Mouse (Mus musculus) neural tube, embryonic 13.5 days (tissue): ENCODE measurements around the gene Sdha. TPM values are rescaled to one million over a fixed set of nuclear protein-coding genes. Genes with fewer than 3 reads are reported as not detected.

ENCODE experiments used
- ATAC-seq: fragments of 200-750 bp; cut with Nextera tagmentation; 2 replicates; pipeline ENCODE4 v1.8.0; 2017; ENCODE audit warnings: low read depth, mild to moderate bottlenecking, moderate TSS enrichment, moderate library complexity
- H3K27ac ChIP-seq: fragments of 300-500 bp; sonication (generic); replicated peaks from 2 replicates; pipeline ENCODE4 v1.5.1; 2015; ENCODE audit warnings: moderate library complexity, mild to moderate bottlenecking, inconsistent platforms
- H3K27me3 ChIP-seq: fragments of 300-500 bp; sonication (generic); 2 replicates; pipeline ENCODE4 v1.6.1; 2015; ENCODE audit warnings: mild to moderate bottlenecking, inconsistent platforms
- H3K36me3 ChIP-seq: fragments of 300-500 bp; sonication (generic); 2 replicates; pipeline ENCODE4 v1.6.1; 2015; ENCODE audit warnings: mild to moderate bottlenecking, inconsistent platforms
- H3K4me1 ChIP-seq: fragments of 300-500 bp; sonication (generic); replicated peaks from 2 replicates; pipeline ENCODE4 v1.6.1; 2015; ENCODE audit warnings: inconsistent platforms
- H3K4me2 ChIP-seq: fragments of 300-500 bp; sonication (generic); 2 replicates; pipeline ENCODE4 v1.6.1; 2015; ENCODE audit warnings: inconsistent platforms, mild to moderate bottlenecking, moderate library complexity
- H3K4me3 ChIP-seq: fragments of 300-500 bp; sonication (generic); 2 replicates; pipeline ENCODE4 v1.5.1; 2015; ENCODE audit warnings: mild to moderate bottlenecking, inconsistent platforms
- H3K9ac ChIP-seq: fragments of 300-500 bp; sonication (generic); 2 replicates; pipeline ENCODE4 v1.6.1; 2015; ENCODE audit warnings: moderate library complexity, mild to moderate bottlenecking, inconsistent platforms
- H3K9me3 ChIP-seq: fragments of 300-500 bp; sonication (generic); 2 replicates; pipeline ENCODE4 v1.6.1; 2016; ENCODE audit warnings: inconsistent platforms
- WGBS: fragments of 180-500 bp; shearing (Covaris S2); methylation state at CpG from one replicate; pipeline ENCODE4 v1.1.7; 2015; 5-methylcytosine and 5-hydroxymethylcytosine counted together
- polyA plus RNA-seq: library from polyadenylated mRNA; unstranded; fragments of >200 nt; fragmentation: Nextera tagmentation; extraction: Ambion mirVana; gene quantifications from 2 replicates; pipeline ENCODE4 v1.2.1, GENCODE M21; 2015

The Sdha gene
- polyA plus RNA-seq, 1 experiment from 2014 or later: 199 TPM

DNA sequence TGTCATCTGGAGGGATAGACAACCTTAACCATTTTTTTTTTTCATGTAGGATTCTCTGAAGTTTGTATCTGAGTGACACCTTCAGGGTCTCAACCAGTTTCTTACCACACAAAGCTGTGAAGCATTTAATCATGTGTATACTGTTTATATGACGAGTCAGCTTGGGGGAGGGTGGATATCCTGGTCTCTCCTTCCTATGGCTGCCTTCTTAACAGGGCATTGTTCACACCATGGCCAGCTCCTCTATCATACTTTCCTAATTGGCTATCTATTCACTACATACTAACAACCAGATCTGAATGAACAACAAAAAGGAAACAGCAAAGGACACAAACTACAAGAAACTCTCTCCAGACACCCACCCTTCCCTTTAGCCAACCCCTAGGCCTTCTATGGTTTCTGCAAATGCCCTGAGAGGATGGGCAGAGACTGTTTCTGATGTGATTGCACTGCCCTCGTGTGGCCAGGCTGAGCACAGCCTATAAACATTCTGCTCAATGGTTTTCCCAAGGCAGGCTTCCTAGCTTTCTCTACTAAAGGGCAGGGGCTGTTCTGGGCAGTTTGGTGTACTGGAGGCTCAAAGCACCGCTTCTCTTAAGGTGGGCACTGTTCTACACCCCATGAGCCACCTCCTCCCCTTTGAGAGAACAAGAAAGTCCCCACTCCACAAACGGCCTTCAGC is 49.0 kb downstream of the Sdha start:
- Histone ChIP-seq H3K4me2 (no peak overlapping the region), H3K9ac (no peak overlapping the region), H3K36me3 (peaks cover 43% of the 10 kb centered on the region), H3K4me1 (no peaks in the 10 kb centered on the region), H3K4me3 (no peak overlapping the region), H3K27me3 (no peaks in the 10 kb centered on the region), H3K27ac (no peak overlapping the region), H3K9me3 (no peaks in the 10 kb centered on the region)
- 35% methylated on average over 4 of the region's 4 CpGs for WGBS
- ATAC-seq: peak; percentile 92

DNA sequence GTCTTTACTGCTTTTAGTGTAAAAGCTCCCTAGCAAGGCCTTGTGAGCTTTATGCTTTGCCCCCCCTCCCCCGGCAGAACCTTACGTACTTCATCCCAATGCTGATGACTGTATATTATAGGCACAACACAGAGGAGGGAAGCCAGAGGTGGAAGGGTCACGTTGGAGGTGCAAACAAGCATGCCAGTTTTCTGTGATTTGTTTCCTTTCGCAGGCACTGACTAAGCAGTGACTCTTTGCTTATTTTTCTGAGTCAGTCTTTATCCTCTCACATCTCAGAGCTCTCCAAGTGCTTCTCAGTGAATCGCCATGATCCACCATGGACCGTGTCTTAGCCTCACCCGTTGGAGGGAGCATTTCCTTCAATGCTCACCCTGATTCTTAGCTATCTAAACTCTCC is 53.7 kb downstream of the Sdha start:
- Histone ChIP-seq H3K4me1 (peaks cover 5% of the 10 kb centered on the region), H3K9me3 (no peaks in the 10 kb centered on the region), H3K36me3 (no peaks in the 10 kb centered on the region), H3K9ac (no peak overlapping the region), H3K27ac (no peak overlapping the region), H3K4me3 (no peak overlapping the region), H3K4me2 (no peak overlapping the region), H3K27me3 (peaks cover 19% of the 10 kb centered on the region)
- WGBS: 82% methylated on average over 7 of the region's 7 CpGs
- ATAC-seq: no peak

DNA sequence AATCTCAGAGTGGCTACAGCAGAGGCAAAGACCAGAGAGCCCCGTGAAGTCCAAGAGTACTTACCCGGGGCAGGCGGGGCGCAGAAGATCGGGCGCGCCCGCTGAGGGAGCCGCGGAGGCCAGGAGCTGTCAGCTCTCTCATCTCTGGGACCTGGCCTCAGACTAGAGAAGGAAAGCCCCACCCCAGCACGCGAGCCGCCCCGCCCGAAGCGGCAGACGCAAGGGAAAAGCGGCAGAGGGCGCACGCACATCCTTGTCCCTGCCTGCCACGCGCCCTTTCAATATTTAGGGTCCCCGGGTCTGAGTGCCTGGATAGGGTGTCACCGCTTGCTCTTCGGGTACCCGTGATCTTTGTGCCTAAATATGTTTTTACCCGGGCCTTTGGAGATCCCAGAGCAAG is 57.9 kb downstream of the Sdha start, which contains the start of gene Ahrr:
Gene Ahrr, minus strand, starts transcription at position 165 of the 400 bp plus-strand sequence.
- Histone ChIP-seq H3K9ac (peak within 1 kb of the TSS; percentile 41; the same call in 1 of the 2 replicates), H3K27me3 (peaks cover 26% of the 10 kb centered on the region), H3K4me1 (peaks cover 5% of the 10 kb centered on the region), H3K4me3 (peak within 1 kb of the TSS; percentile 25), H3K9me3 (no peaks in the 10 kb centered on the region), H3K27ac (no peak within 1 kb of the TSS), H3K4me2 (peak within 1 kb of the TSS; percentile 56), H3K36me3 (no peaks in the 10 kb centered on the region)
- under 1% methylated on average over 27 of the region's 27 CpGs for WGBS
- ATAC-seq: no peak

DNA sequence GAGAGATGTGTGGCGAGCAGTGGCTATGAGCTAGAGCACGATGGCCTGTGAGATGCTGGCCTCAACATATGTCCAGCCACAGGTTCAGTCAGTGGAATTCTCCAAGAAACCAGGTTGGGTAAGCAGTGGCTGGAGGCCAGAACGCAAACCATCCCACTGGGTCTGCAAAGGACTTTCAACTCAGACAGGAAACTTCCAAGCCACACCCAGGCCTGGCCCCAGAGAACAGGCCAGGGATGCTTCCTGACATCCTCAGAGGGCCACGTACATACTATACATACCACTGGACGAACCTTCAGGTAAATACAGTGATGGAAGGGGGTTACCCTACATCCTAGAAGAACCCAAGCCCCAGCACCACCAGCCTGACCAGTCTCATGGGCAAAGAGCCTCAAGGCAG is 60.4 kb downstream of the Sdha start:
- no peak overlapping the region for H3K4me3 ChIP-seq
- no peak for ATAC-seq
- peaks cover 5% of the 10 kb centered on the region for H3K4me1 ChIP-seq
- no peaks in the 10 kb centered on the region for H3K9me3 ChIP-seq
- 82% methylated on average over 5 of the region's 5 CpGs for WGBS
- H3K36me3 ChIP-seq: no peaks in the 10 kb centered on the region
- no peak overlapping the region for H3K9ac ChIP-seq
- H3K4me2 ChIP-seq: no peak overlapping the region
- no peak overlapping the region for H3K27ac ChIP-seq
- peaks cover 26% of the 10 kb centered on the region for H3K27me3 ChIP-seq

DNA sequence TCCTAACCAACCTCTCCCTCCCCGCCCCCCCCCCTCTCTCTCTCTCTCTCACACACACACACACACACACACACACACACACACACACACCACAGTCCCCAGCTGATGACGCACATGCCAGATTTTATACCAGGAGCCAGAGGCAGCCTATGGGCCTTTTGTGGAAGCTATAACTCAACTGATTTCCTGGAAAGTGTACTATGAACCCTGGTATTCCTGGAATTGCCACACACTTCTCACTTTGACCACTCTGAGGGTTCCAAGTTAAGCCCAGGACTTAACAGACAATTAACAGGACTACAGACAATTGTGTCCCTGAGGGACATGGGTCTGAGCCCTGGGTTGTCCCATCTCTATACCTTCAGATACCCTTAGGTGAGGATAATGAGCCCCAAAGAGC is 67.8 kb downstream of the Sdha start:
- no peaks in the 10 kb centered on the region for H3K27me3 ChIP-seq
- H3K36me3 ChIP-seq: no peaks in the 10 kb centered on the region
- ATAC-seq: no peak
- WGBS: 90% methylated on average over 1 of the region's 2 CpGs
- H3K4me3 ChIP-seq: no peak overlapping the region
- no peak overlapping the region for H3K4me2 ChIP-seq
- no peak overlapping the region for H3K9ac ChIP-seq
- no peaks in the 10 kb centered on the region for H3K9me3 ChIP-seq
- no peak overlapping the region for H3K27ac ChIP-seq
- H3K4me1 ChIP-seq: no peaks in the 10 kb centered on the region

DNA sequence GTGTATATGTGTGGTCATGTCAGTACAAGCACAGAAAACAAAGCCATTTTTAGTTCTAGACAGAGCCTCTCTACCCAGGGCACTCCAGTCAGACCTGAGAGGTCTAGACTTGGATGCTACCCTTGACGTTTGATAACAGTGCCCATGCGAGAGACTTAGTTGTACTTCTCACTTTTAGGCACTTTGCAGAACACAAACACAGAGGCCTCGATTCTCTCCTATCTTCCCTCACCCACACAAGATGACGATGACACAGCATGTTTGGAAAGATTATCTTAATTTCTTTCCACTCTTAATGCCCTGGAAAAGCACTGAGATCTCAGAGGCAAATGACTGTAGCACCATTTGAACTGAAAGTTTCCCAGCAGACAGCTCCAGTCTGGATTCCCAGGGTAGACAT is 74.4 kb downstream of the Sdha start:
- H3K27ac ChIP-seq: no peak overlapping the region
- WGBS: 81% methylated on average over 4 of the region's 4 CpGs
- no peaks in the 10 kb centered on the region for H3K36me3 ChIP-seq
- no peaks in the 10 kb centered on the region for H3K9me3 ChIP-seq
- H3K4me3 ChIP-seq: no peak overlapping the region
- ATAC-seq: no peak
- no peak overlapping the region for H3K4me2 ChIP-seq
- no peak overlapping the region for H3K9ac ChIP-seq
- no peaks in the 10 kb centered on the region for H3K4me1 ChIP-seq
- no peaks in the 10 kb centered on the region for H3K27me3 ChIP-seq

Other genes with a start within 250 kb of the Sdha start
- gene Slc9a3, start 228.8 kb downstream of the Sdha start, polyA plus RNA-seq: 0.06 and 0.17 TPM in 2 replicates
- 90.5 and 101 TPM in 2 replicates for gene Exoc3, start 141.5 kb downstream of the Sdha start, polyA plus RNA-seq
- 0.22 and 0.36 TPM in 2 replicates for gene Ahrr, start 57.9 kb downstream of the Sdha start, polyA plus RNA-seq
- 108 and 109 TPM in 2 replicates for gene Pdcd6, start 32.7 kb downstream of the Sdha start, polyA plus RNA-seq
- gene Ccdc127, start within 50 bp of the Sdha start, polyA plus RNA-seq: 49.5 and 50.1 TPM in 2 replicates
- gene Lrrc14b, start 13.7 kb upstream of the Sdha start, polyA plus RNA-seq: not detected in 2 replicates
- gene Zfp72, start 40.6 kb upstream of the Sdha start, polyA plus RNA-seq: 5.8 and 6.2 TPM in 2 replicates
- gene Ftl1-ps1, start 49.4 kb upstream of the Sdha start, polyA plus RNA-seq: 113 and 154 TPM in 2 replicates
- gene Zfp825, start 143.7 kb upstream of the Sdha start, polyA plus RNA-seq: 17.6 and 23.7 TPM in 2 replicates